Mouse (Mus musculus): ENCODE data around the gene Sppl2b.

Sppl2b gene

DNA sequence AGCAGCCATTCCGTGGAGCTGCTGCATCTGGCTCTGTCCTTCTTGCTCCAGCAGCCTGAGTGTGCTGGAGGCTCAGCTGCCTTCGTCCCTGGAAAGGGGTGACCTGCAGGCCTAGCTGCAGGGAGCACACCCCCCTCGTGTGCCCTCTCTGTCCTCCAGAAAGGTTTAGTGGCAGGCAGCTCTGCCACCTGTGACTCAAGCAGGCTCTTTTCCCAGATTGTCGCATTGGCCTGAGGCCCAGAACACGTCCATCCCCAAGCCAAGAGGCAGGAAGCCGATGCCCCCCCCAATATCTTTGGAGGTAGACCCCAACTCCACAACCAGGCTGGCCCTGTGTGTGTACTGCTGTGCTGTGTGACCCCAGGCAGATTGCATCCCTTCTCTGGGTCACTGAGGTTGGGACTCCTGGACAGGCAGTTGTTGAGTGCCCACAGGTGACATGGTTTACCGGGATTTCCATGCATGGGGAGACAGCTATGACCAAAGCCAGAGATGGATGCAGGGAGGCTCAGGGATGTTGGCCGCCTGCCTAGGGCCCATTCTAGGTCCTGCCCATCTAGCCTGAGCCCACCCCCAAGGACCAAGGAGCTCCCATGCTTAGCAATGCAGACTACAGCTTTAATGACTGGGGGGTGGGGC is 9.9 kb upstream of the Sppl2b start:
- no peak for DNase-seq (ENCODE audit: low spot score)

DNA sequence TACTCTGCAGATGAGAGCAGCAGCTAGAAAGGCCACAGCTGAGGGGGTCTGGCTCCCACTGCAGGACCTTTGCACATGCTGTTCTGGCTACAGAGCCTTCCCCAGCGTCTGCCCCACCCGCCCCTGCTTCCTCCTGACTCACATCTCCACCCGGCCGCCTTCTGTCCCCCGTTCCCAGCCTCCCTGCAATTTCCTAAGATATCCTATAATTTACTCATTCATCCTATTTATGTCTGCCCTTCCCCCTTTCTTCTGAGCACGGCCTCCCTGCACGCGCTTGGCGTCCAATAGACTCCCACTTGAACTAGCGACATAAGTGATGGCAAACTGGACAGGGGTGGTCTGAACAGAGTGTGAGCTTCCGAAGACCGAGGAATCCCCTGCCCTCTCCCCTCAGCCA is 9.3 kb upstream of the Sppl2b start:
- no peak for DNase-seq (ENCODE audit: low spot score)

DNA sequence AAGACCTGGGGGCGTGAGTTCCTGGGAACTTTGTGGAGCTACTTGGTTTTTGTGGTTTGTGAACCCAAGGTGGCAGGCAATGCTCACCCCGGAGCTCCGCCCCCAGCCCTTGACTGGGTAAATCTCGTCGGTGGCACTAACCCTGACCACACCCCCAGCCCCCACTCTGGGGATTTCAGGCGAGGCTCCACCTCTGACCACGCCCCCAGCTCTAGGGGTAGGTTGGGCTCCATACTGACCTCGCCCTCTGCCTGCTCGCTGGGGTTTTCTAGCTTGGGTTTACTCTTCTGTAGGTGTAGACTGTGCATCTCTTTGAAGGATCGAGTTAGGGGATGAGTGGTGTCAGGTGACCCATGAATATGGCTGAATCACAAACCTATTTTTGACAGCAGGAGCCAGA is 6.5 kb upstream of the Sppl2b start:
- DNase-seq (ENCODE audit: low spot score): peak; percentile 50

DNA sequence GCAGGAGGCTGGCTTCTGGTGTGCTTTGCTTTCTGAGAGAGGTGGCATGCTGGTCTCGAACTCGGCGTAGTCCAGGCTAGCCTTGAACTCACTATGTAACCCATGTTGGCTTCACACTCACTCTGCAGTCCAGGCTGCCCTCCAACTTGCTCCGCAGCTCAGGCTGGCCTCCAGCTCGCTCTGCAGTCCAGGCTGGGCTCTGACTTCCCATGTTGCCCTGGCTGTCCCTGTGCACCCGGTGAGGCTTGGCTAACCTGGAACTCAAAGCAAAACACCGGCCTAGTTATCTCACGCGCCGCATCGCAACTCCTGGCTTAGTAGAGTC is 636 bp downstream of the Sppl2b start:
- DNase-seq (ENCODE audit: low spot score): peak; percentile 54

DNA sequence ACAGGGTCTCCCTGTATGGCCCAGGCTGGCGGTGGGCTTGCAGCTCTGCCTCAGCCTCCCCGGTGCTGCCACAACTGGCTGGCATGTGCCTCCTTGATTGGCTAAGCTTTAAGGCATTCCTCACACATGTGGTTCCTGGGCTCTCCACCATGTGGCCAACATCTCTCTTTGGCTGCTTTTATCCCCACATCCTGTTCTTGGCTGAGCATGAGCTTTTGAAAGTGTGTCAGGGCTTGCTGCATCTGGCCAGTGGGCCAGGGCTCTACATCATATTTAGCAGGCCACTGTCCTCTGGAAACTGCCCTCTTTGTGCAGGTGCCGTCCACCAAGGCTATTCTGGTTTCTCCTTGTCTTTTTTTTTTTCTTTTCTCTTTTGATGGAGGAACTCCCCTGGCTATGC is 1.2 kb downstream of the Sppl2b start:
- no peak for DNase-seq (ENCODE audit: low spot score)

DNA sequence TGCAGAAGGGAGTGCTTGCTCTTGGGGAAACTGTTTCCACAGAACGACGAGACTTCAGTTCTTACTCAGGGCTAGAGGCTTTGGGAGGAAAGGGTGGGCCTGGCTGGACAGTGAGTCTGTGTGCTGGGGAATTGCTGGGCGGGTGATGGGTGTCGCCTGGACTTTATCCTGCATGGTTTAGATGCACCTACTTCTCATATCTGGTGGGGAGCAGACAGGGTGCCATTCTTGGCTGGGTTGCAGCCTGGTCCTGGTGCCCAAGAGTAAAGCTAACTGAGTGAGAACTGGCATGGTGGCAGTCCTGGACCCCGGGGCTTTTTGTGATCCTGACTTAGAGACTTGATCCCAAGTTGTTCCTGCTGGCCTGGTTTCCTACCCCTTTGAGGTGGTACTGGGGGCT is 1.8 kb downstream of the Sppl2b start:
- DNase-seq (ENCODE audit: low spot score): peak; percentile 66

DNA sequence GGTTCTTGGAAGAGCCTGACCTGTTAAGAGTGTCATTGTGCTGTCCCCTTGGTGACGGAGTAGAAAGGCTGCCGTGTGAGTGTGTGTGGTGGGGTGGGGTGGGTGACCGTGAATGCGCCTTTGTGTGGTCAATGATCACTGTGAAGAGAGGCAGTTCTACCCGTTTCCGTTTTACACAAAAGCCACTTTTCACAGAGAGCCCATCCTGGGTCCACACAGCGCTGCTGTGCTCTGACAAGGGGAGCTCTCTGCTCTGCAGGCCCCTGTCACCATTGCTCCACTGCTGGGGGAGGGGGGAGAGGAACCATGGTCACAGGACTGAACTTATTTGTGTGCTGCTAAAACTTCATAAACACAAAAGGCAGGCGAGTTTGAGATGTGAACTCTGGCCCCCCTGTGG is 2.3 kb downstream of the Sppl2b start:
- DNase-seq (ENCODE audit: low spot score): no peak

DNA sequence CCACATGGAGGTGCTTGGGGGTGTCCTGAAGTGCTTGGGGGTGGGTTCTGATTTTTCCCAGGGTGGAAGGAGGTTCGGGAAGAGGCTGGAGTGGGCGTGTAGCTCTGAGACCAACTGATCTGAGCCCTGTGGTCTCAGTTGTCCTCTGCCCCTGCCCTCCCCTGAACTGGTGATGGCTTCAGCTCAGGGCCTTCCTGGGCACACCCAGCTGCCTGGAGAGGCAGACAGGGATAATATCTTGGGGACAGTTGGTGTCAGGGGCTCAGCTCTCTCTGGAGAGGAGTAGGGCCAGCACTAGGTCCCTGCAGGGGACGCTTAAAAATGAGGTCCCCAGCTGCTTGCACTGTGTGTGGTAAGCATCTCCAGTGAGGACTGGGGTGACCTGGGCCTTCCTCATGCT is 2.8 kb downstream of the Sppl2b start:
- DNase-seq (ENCODE audit: low spot score): no peak

DNA sequence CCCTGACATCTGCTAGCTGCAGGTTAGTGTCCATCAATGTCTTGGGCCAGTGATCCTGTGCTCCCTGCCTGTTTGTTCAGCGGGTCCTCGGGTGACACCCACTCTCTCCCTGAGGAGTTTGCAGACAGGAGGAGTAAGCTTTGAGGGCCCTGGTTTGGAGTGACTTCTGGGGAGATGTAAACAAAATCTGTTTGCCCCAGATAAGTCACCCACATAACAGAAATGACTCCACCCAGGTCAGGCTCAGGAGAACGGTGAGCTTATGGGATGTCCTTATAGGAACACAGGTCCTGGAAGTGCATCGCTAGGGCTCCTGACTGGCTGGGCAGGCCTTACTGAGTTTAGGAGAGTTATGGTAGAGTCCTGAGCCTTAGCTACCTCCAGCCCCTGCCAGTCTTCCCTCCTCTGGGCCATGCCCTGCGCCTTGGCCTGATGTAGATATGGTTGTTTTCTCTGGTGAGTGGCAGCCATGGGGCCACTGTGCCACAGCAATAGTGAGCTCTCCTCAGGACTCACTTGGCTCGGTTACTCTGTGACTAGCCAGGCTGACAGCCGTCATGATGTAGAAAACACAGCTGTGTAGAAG is 3.4 kb downstream of the Sppl2b start:
- DNase-seq (ENCODE audit: low spot score): peak; percentile 72

DNA sequence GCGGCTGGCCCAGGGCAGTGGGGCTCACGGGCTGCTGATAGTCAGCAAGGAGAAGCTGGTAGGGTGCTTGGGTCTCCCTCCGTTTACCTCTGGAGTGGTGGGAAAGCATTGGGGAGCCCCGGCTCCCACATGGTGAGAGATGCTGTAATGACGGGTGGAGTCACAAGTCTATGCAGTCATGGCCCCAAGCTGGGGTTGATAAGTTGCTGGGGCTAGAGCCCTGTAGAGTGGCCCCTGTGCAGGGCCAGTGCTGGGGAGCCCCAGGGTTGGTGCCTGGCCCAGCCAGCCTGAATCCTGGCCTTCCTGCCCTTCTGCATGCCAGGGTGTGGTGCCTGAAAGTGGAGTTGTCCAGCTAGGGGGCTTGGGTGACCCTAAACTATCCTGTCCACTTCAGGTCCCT is 7.2 kb downstream of the Sppl2b start:
- DNase-seq (ENCODE audit: low spot score): no peak

DNA sequence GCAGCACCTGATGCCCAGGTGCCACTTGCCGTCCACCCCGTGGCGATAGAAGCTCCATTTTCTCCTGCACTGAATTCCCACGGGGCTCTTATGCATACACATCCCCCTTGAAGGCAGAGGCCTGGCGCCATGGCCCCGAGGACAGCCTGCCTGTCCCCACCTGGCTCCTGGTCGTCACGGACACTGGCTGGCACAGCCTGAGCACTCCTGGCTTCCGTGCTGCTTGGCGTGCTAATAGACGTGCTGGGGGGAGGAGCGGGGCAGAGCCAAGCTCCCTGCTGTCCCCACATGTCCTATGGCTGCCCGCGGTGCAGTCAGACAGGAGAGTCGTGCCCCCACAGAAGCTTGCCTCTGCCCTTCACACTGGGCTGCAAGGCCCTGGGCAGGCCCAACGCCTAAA is 9.4 kb downstream of the Sppl2b start:
- no peak for DNase-seq (ENCODE audit: low spot score)

DNA sequence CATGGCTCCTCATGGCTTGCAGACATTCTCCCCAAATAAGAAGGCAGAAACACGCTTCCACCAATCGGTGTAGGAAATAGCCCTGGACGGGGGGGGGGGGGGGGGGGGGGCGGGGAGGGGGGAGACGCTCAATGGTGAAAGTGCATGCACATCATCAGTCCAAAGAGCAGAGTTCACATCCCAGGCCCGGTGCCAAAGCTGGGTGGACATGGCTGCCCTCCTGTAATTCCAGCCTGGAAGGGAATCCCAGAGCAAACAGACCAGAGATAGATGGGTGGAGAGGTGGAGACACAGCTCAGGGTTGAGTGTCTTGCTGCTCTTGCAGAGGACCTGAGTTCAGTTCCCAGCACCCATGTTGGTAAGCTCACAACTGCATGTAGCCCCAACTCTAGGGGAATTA is 15.9 kb downstream of the Sppl2b start:
- DNase-seq (ENCODE audit: low spot score): no peak

DNA sequence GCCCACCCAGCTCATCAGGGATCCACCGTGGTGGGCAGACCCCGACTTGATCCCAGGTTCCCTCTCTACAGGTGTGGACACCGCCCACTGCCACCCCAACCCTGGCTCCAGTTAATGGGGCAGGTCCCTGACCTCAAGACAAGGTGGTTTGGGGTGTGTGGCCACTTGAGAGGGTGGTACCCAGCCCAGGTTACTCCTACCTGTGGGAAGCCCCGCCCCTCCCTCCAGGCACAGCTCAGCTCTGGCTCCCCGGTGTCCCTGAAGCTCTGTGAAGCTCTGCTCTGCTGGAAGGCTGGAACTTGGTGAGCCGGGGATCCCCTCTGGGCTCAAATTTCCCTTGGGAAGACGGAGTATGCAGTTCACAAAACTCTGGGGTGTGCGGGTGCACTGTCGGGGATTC is 16.5 kb downstream of the Sppl2b start, which contains the start of gene Tmprss9:
Tmprss9 (plus strand) TSS at position 268 of the 400 bp plus-strand sequence.
- no peak for DNase-seq (ENCODE audit: low spot score)

DNA sequence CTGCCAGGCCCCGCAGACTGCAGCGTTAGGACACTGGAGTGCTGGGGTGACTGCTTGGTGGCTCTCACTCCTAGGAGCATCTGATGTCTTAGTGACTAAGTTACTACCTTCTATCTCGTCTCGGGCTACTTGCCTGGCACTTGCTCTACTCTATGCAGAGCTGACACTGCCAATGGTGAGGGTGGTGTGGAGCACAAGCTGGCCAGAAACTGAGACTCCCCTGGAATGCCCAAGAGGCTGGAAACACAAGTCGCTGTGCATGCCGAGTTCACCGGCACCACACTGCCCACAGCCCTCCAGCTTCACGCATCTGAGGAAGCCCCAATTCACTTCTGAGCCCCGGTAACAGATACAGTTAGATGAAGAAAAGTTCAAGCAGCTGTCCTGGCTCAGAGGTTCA is 19.0 kb downstream of the Sppl2b start:
- no peak for DNase-seq (ENCODE audit: low spot score)

DNA sequence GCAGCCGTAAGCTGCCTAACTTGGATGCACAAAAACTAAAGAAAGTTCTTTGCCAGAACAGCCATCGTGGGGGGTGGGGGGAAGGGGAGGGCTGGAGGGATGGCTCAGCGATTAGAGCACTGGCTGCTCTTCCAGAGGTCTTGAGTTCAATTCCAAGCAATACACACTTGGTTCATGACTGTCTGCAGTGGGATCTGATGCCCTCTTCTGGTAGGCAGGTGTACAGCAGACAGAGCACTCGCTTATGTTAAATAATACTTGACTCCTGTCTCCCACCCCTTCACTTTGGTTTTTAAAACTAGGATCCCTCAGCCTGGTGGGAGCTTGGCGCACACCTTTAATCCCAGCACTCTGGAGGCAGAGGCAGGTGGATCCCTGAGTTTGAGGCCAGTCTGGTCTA is 21.0 kb downstream of the Sppl2b start:
- peak; percentile 59 for DNase-seq (ENCODE audit: low spot score)

DNA sequence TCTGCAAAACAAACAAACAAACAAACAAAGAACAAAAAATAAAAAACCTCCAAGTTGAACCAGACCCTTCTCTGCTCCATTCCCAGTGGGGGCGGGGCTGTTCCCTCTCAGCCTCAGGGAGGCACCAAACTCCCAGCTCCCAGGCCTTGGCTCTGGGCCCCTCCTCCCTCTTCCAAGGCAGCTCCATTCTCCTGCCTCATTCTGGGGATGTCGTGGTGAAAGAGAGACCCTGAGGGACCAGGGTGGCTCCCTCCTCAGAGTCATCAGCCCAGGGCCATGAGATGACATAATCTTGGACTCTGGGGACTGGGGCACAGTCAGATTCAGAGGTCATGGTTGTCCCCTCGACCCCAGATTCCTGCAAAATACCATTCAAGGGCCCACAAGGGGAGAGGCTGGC is 21.5 kb downstream of the Sppl2b start:
- DNase-seq (ENCODE audit: low spot score): no peak

DNA sequence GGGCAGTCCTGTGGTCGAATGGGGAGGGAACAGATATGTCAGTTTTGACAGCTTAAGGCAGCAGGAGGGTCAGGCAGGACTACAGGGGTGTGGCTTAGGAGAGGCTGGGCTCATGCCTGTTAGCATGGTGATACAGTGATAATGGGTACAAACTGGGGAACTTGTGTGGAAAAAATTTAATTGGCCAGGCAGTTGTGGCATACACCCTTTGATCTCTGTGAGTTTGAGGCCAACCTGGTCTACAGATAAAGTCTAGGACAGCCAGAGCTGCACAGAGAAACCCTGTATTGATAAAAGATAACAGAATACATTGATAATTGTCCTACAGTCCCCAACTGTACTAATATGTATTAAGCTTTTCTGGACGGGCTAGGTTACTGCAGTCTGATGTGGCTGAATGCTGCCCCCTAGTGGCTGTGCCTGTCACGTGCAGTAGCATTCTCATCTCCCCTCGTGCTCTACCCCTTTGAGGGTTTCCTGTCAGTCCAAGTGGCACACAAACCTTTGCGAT is 25.1 kb downstream of the Sppl2b start:
- DNase-seq (ENCODE audit: low spot score): peak; percentile 73

DNA sequence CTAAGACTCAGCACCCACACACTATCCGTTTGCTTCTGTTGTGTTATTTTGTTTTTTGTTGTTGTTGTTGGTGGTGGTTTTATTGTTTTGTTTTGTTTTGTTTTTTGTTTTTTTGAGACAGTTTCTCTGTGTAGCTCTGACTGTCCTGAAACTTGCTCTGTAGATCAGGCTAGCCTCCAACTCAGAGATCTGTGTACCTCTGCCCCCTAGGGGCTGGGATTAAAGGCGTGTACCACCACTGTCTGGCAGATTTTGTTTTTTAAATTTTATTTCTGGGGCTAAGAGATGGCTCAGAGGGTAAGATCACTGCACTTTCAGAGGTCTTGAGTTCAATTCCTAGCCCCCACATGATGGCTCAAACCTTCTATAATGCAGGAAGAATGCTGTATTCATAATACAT is 25.8 kb downstream of the Sppl2b start:
- DNase-seq (ENCODE audit: low spot score): no peak

DNA sequence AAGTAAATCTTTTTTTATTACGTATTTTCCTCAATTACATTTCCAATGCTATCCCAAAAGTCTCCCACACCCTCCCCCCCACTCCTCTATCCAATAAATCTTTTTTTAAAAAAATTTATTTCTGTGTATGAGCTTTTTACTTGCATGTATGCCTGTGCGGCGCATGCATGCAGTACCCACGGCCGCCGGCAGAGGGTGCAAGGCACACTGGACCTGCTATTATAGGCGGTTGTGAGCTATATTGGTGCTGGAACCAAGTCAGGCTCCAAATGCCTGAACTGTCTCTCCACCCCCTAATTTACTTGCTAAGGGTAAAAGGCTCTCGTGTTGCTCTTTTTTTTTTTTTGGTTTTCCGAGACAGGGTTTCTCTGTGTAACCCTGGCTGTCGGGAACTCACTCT is 26.2 kb downstream of the Sppl2b start:
- DNase-seq (ENCODE audit: low spot score): peak; percentile 78

DNA sequence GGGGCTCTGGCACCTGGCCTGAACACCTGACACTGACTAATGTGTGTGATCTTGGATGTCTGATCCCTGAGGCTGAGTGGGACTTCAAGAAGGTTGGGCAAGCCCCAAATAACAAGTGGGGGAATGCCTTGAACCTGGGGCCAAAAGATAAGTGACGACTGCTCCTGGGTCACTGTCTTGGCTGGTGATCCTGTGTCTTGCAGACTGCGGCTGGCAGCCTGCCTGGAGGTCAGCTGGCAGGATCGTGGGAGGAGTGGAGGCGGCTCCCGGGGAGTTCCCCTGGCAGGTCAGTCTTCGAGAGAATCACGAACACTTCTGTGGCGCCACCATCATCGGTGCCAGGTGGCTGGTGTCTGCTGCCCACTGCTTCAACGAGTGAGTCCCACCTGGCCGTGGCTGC is 32.1 kb downstream of the Sppl2b start:
- no peak for DNase-seq (ENCODE audit: low spot score)

DNA sequence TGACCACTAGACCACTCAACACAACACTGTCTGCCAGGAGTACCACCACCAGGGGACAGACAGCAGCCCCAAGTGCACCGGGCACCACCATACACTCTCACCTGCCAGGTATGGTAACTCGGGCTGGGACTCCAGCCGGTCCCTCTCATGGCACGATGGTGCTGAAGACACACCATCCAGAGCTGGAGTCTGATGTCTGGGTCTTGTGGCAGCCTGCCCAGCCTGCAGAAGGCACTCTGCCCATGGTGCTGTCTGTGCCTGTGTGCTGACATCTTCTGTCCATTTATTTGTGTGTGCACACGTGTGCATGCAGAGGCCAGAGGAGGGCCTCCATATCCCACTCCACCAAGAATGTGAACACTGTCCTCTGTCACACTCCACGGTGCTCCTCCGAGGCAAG is 40.0 kb downstream of the Sppl2b start:
- no peak for DNase-seq (ENCODE audit: low spot score)

DNA sequence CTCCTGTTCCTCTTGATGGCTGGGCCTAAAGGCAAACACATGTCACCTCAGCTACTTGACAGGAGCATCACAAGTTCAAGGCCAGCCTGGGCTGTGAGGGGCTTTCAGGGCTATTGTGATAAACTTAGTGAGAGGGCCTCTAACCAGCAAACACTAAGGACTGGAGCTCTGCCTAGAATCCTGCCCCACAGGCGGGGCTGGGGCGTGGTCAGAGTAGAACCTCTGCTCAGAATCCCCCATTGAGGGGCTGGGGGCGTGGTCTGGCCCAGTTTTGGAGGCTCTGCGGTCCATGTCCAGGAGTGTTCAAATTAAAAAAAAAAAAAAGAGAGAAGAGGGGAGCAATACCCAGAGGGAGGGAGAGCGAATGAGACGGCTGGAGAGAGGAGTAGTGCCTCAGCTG is 40.6 kb downstream of the Sppl2b start:
- DNase-seq (ENCODE audit: low spot score): no peak

DNA sequence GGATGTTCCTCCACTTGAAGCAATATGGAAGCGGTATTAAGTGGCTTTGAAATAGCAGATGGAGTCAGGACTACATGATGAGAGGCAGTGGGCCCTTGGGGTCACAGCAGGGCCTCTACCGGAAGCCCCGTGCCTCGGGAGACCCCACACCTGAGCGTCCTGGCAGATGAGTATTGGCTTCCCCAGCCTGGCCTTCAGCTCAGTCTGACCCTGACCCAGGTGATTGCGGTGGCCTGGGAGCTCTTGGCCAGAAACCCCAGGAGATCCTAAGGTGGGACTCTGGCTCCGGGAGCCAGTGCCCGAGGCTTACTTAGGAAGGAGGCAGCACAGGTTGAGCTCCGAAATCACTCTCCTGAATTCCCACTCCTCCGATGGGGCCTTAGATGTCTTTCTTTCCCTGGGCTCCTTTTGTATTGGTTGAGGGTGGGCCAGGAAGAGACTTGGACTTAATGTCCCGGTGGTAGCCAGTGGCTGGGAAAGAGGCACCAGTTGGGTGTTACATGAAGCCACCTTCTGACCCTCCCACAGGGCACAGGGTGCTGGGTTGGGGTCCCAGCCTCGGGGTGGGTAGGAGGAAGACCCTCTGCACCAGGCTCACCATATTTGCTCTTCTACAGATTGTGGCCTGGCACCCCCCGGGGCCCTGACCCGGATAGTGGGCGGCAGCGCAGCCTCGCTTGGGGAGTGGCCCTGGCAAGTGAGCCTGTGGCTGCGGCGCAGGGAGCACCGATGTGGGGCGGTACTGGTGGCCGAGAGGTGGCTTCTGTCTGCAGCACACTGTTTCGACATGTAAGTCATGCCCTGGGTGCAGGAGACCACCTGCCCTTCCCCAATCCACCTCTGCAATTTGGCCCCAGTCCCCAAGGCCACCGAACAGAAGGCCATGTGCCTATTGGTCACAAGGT is 41.8 kb downstream of the Sppl2b start:
- no peak for DNase-seq (ENCODE audit: low spot score)

Measured in spleen, adult 12 weeks (tissue).